Mouse (Mus musculus): ENCODE measurements at regions not wholly inside any gene's neighbourhood (a gene's known extent, or its start where the extent isn't known, plus 50 kb on each side); places are given as distances from the start of the nearest gene placed in this dataset.

DNA sequence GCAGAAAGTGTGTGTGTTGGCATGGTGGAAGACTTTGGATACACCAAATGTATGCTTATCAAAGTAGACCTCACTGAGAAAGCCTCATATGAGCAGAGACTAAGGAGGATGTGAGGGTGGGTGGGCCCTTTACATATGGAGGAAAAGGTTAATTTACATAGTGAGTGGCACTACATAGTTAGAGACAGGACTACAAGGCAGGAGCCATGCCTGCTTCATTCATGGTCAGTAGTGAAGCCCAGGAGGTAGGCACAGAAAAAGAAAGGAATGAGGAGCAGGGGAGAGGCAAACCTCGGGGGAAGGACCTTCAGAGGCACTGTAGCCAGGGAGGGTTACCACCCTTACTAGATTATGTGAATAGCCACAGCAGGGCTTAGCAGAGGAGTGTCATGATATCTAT is 80.1 kb upstream of the Cpeb2 start:
- H3K27ac ChIP-seq (ENCODE audit: control insufficient read depth, insufficient read depth, low read depth, low read length): no peak overlapping the region
- H3K36me3 ChIP-seq (ENCODE audit: control insufficient read depth, insufficient read depth, low read length): no peaks in the 10 kb centered on the region
- no peaks in the 10 kb centered on the region for H3K4me1 ChIP-seq (ENCODE audit: control insufficient read depth, insufficient read depth, low read length)
- H3K27me3 ChIP-seq (ENCODE audit: control insufficient read depth, insufficient read depth, low read length): no peaks in the 10 kb centered on the region
- TF ChIP-seq CTCF (IDR thresholded peaks at IDR 0.05; ENCODE audit: control insufficient read depth, insufficient read depth, insufficient replicate concordance, low read depth, low read length) (no peak), POLR2A (IDR thresholded peaks at IDR 0.05; ENCODE audit: control insufficient read depth, low read depth, low read length) (no peak)
- H3K4me3 ChIP-seq (ENCODE audit: control insufficient read depth, low read depth, low read length): no peak overlapping the region

DNA sequence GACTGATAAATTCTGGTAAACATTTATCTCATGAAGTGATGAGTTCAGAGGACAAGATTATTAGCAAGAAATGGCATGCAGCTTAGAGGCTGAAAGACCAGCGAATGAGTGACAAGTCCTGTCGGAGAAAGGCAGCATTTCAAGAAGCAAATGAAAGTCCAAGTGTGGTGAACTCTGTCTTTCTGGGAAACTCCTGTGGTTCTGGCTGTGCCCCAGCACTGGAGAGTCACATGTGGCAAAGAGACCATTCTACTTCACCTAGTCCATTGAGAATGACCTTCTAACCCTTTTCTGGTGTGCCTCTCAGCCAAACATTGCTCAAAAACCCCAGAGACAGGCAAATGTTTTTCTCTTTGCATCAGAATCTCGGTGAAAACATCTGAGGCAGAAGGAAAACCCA is 76.2 kb upstream of the Cpeb2 start:
- Histone ChIP-seq H3K4me1 (ENCODE audit: control insufficient read depth, insufficient read depth, low read length) (no peaks in the 10 kb centered on the region), H3K4me3 (ENCODE audit: control insufficient read depth, low read depth, low read length) (no peak overlapping the region), H3K27ac (ENCODE audit: control insufficient read depth, insufficient read depth, low read depth, low read length) (no peak overlapping the region), H3K36me3 (ENCODE audit: control insufficient read depth, insufficient read depth, low read length) (no peaks in the 10 kb centered on the region), H3K27me3 (ENCODE audit: control insufficient read depth, insufficient read depth, low read length) (no peaks in the 10 kb centered on the region)
- TF ChIP-seq POLR2A (IDR thresholded peaks at IDR 0.05; ENCODE audit: control insufficient read depth, low read depth, low read length): no peak
- no peak for TF ChIP-seq CTCF (IDR thresholded peaks at IDR 0.05; ENCODE audit: control insufficient read depth, insufficient read depth, insufficient replicate concordance, low read depth, low read length)

DNA sequence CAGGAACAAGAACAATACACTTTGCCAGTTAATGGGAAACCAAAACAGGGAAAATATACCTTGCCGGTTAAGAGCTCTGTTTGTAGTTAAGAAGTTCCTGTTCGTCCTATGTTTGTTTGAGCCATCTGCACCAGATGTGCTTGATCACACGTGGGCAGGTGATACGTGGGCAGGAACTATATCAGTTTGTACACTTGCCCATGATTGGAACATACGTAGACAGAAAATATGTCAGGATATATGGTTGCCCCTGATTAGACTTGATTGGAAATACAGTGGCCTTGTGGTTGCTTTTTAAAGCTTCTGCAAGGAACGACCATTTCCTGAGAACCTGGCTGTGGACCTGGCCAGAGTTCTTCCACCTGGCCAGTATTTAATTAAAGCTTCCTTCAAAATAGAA is 72.8 kb upstream of the Cpeb2 start:
- TF ChIP-seq POLR2A (IDR thresholded peaks at IDR 0.05; ENCODE audit: control insufficient read depth, low read depth, low read length) (no peak), CTCF (IDR thresholded peaks at IDR 0.05; ENCODE audit: control insufficient read depth, insufficient read depth, insufficient replicate concordance, low read depth, low read length) (no peak)
- no peak overlapping the region for H3K27ac ChIP-seq (ENCODE audit: control insufficient read depth, insufficient read depth, low read depth, low read length)

DNA sequence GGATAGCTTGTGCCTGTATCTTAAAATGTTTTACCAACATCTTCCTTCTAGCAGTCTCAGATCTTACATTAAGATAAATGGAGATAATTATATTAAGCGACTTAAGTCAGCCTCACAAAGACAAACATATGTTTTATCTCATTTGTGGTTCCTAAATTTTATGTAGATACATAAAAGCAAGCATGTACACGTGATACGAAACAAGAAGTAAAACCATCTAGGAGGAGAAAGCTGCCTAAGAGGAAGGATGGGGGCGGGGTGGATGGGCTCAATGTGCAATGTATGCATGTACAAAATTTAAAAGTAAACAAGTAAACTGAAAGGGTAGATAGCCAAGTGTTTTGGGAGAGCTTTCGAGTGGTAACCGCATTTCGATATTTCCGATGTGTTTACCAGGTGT is 51.5 kb upstream of the Cpeb2 start:
- Histone ChIP-seq H3K4me1 (ENCODE audit: control insufficient read depth, insufficient read depth, low read length) (no peaks in the 10 kb centered on the region), H3K27ac (ENCODE audit: control insufficient read depth, insufficient read depth, low read depth, low read length) (no peak overlapping the region), H3K27me3 (ENCODE audit: control insufficient read depth, insufficient read depth, low read length) (no peaks in the 10 kb centered on the region), H3K36me3 (ENCODE audit: control insufficient read depth, insufficient read depth, low read length) (no peaks in the 10 kb centered on the region), H3K4me3 (ENCODE audit: control insufficient read depth, low read depth, low read length) (no peak overlapping the region)
- no peak for TF ChIP-seq CTCF (IDR thresholded peaks at IDR 0.05; ENCODE audit: control insufficient read depth, insufficient read depth, insufficient replicate concordance, low read depth, low read length)
- TF ChIP-seq POLR2A (IDR thresholded peaks at IDR 0.05; ENCODE audit: control insufficient read depth, low read depth, low read length): no peak

More for the DNA sequence above, 72.8 kb upstream of the Cpeb2 start:
- H3K27me3 ChIP-seq (ENCODE audit: control insufficient read depth, insufficient read depth, low read length): no peaks in the 10 kb centered on the region
- H3K4me3 ChIP-seq (ENCODE audit: control insufficient read depth, low read depth, low read length): no peak overlapping the region
- no peaks in the 10 kb centered on the region for H3K36me3 ChIP-seq (ENCODE audit: control insufficient read depth, insufficient read depth, low read length)
- no peaks in the 10 kb centered on the region for H3K4me1 ChIP-seq (ENCODE audit: control insufficient read depth, insufficient read depth, low read length)

Measured in testis, adult 2 months (tissue).